Mouse (Mus musculus): ENCODE data around the gene Krt80.
"Not testable (repeated sequence)": the region's sequence is repeated elsewhere in the genome, so short reads cannot be mapped to it uniquely, and the experiment has no call there.

Krt80 gene

DNA sequence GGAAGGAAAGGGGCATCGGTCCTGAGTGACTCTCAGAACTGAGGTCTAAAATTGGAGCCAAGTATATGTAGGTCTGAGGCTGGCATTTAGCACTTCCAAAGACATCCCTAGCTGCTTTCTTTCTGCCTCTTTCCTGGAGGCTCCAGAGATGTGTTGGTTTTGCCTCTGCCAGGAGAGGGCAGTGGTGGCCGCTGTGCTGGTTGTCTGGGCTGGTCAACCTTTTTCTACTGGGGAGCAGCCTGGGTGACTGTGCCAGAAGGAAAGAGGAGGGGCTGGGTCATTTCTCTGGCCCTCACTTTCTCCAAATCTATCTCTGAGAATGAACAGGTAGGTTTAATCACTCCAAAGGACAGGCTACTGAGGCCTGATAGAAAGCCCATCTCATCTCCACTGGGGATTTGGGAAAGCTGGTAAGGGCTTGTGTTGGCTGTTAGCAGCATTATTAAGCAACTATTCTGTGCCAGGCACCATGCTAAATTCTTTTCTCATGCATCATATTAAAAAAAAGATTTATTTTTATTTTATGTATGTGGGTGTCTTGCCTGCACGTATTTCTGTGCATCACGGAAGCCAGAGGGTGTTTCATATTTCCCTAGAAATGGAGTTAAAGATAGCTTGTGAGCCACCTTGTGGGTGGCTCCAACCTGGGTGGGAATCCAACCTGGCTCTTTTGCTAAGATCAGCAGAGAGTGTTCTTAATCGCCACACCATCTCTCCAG, 28.0 kb downstream of the Krt80 start:
- DNase-seq (ENCODE audit: low read depth, low spot score), result no peak

DNA sequence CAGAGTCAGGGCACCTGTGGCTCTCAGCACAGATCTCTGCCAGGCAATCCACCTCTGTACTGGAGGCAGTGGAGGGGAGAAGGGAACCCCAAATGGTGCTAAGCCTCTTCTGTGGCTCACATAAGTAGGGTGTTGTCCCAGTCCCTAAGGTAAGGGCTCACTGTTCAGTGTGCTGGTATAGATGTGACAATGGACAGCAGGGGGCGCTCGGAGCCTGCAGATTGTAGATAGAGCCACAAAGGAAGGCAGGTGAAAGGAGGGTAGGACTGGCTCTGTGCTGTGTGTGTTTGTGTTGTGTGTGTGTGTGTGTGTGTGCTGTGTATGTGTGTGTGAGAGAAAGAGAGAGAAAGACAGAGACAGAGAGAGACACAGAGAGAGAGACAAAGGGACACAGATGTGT, 30.4 kb downstream of the Krt80 start:
- DNase-seq (ENCODE audit: low read depth, low spot score), result peak; percentile 50

DNA sequence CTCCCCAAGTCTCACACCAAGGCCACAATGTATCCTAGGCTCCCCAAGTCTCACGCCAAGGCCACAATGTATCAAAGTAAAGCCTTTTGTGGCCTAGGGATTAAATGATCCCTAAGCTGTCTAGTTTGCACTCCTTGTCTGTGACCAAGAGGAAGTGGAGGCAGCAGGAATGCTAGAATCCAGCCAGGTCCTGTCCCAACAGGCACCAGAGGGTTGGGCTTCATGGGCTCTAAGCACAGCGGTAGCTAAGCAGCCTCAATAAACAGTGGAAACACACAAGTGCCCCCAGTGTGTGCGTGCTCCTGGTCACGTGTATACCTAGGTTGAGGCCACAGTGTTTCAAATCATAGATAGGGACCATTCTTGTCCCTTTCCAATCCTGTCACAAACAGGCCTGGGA, 31.6 kb downstream of the Krt80 start:
- no peak for DNase-seq (ENCODE audit: low read depth, low spot score)

DNA sequence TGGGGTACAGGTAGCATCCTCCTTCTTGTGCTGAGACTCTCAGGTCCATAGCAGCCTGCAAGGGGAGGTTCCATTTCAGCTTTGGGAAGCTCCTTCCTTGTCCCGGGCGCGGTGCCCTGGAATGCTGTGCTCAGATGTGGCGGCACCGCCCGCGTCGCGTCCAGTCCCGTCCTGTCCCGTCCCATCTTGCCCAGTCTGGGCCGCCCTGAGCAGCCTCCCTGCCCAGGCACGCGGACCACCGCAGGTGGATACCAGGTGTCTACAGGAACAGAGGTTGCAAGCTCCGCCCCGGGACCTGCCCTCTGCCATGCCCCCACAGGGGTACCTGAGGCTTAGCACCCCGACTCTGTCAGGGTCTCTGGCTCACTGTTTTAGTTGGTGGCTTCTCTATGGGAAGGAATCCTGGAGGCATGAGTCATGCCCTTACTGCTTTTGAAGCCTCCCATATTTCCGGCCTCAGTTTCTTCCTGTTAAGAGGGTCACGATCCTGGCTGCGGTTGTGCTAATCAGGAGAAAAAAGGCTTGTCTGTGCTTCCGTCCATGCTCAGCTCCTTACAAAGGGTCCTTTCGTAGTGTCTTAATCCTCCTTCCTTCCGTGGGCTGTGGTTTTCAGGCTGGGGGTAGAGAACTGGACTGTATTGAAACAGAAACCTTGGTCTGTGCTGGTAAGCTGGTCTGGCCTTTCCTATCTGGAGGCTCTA, 33.3 kb downstream of the Krt80 start:
- no peak for DNase-seq (ENCODE audit: low read depth, low spot score)

DNA sequence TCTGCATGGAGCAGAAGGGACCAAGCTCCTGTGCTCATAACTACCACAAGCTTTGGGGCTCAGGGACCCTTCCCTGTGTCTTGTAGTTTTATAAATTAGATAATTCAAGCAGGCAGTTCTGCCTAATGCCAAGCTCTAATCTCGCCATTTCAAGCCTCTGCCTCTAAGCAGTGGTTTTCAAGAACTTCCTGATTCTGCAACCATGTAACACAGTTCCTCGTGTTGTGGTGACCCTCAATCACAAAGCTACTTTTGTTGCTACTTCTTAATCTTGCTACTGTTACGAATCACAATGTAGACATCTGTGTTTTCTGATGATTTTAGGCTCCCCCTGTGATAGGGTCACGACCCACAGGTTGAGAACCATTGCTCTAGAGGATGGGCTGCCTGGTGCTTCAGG, 36.3 kb downstream of the Krt80 start:
- no peak for DNase-seq (ENCODE audit: low read depth, low spot score)

DNA sequence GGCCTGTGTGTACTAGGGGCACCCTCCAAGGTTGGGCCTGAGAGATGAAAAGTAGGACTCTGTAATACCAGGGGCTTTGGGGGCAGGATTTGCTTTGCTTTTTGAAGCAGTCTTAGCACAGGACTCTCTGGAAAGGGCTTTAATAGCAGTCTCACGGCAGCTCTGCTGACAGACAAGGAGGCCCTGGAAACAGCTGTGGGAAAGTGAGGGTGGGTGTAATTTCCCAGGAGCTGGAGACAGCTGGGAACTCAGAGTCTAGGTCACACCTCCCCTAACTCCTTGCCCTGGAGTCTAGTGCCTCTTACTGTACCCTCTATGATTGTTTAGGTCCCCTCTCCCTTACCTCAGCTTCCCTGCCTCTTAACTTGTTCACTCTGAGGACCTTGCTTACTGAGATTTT, 36.8 kb downstream of the Krt80 start:
- no peak for DNase-seq (ENCODE audit: low read depth, low spot score)

DNA sequence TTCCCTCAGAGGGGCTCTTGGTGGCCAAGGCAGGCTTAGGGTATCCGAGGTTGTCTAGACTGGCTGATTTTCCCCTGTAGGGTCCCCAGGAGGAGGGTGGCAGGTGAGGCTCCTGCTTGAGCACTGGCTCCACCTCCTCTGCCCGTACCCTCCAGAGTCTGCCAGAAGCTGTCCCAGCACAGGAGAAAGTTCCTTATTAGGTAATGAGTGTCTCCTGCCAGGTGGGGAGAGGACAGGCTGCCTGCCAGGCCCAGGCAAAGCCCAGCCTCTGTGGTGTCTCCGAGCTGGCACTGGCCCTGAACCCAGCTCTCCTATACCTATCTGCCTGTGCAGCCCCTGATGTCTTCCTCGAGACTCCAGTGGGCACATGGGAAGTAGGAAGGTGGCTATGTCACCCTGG, 37.6 kb downstream of the Krt80 start:
- DNase-seq (ENCODE audit: low read depth, low spot score), result no peak

DNA sequence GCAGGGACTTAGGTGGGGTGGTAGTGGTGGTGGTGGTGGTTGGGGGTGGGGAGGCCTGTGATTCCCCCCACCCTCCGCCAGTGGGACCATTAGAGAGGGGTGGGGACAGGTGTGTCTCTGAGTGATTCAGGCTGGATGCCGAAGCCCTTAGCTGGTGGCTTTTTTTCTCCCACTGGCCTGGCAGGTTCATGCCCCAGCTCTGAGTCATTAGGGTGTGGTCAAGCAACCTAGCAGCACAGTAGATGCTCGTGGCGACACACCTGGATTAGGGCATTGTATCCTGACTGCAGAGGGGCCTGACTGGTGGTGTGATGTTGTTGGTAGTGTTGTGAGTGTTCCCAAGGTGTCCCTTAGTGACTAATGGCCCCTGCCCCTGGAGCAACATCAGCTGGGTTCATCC, 38.9 kb downstream of the Krt80 start:
- no peak for DNase-seq (ENCODE audit: low read depth, low spot score)

DNA sequence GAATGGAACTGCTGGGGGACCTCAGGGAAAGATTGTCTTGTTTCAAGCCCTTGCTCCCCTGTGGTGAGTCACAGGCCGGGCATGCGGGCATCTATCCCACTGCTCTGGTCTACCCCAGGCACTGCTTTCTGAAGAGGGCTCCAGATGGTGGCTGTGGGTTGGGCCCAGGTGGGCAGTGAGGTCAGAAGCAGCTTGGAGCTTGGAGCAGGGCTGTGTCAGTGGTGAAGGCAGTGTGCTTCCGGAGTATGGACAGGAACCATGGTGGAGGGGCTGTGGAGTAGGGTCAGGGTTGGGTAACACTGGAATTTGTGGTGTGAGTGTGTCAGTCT, 40.4 kb downstream of the Krt80 start:
- DNase-seq (ENCODE audit: low read depth, low spot score), result no peak

DNA sequence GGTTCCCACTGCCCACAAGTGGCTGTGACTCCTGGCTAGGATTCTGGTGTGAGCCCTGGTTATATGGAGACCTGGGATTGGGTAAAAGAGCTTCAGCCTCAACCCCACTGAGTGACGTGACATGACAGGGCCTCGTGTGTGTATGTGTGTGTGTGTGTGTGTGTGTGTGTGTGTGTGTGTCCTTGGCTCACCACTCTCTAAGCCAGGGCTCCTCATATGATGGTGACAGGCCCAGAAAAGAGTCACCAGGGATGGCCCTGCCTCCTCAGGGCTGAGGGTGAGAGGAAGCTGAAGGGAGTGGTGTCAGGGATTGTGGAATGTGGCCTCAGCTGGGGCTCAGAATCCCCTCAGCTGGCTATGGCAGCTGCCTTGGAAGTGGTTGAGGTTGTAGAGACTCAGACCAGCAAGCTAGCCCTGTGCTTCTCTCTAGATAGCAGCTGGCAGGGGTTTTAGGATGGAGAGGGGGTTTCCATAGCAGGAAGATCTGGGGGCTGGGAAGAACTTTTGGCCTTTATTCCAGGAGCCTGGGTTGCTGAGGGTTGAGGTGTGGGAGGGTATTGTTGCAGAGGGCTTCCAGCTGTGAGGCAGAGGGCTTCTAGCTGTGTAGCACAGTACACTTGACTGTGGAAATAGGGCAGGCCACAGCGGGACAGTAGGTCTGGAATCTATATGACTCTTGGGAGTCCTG, 40.9 kb downstream of the Krt80 start:
- no peak for DNase-seq (ENCODE audit: low read depth, low spot score)

DNA sequence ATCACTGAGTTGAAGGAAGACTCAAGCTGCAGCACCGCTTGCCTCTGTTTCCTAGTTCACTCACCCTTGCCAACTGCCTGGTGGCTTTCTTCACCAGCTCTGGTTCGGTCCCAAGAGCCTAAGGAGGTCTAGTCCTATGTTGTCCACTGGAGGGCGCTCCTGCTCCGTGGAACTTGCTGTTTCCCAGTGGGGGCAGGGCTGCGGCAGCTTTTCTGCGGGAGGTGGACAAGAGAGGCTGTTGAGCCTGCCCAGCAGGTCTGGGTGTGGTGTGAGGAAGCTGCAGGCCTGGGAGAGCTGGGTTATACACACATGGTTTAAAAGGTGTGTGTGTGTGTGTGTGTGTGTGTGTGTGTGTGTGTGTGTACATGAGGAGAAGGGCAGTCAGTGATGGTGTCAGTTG, 42.7 kb downstream of the Krt80 start:
- peak; percentile 34 for DNase-seq (ENCODE audit: low read depth, low spot score)

DNA sequence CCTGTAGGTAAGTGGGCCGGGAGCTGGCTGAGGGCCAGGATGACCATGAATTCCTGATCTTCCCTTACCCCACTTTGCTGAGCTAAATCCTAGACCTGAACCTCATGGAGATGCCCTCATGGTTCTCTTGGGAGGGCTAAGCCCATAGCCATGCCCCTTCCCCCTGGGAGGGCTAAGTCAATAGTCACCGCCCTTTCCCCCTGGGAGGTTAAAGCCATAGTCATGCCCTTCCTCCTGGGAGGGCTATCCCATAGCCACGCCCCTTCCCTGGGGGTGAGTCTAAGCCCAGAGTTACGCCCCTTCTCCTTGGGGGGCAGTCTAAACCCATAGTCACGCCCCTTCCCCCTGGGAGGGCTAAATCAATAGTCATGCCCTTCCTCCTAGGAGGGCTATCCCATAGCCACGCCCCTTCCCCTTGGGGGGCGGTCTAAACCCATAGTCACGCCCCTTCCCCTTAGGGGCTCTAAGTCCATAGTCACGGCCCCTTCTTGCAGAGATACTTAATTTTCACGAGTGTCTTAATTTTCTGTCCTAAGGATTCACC, 43.9 kb downstream of the Krt80 start:
- no peak for DNase-seq (ENCODE audit: low read depth, low spot score)

DNA sequence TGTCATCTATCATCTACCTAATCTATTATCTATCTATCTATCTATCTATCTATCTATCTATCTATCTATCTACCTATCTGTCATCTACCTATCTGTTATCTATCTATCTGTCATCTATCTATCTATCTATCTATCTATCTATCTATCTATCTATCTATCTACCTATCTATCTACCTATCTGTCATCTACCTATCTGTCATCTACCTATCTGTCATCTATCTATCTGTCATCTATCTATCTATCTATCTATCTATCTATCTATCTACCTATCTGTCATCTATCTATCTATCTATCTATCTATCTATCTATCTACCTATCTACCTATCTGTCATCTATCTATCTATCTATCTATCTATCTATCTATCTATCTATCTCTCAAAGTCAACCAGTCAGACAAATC, 45.6 kb downstream of the Krt80 start:
- DNase-seq (ENCODE audit: low read depth, low spot score), result not testable (repeated sequence)

DNA sequence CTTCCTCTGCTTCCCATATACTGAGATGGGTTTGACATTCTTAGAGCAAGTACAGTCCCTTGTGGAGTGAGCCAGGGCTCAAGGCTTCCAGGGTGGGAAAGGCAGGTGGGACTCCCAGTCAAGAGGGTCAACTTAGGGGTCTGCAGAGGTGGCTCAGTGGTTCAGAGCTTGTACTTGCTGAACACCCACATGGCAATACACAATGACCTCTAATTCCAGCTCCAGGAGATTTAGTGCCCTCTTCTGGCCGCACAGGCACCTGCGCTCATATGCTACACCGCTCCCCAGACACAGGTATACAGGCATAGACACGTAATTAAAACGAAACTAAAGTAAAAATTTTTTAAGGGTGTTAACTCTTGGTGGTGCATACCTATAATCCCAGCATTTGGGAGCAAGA, 46.5 kb downstream of the Krt80 start:
- no peak for DNase-seq (ENCODE audit: low read depth, low spot score)

DNA sequence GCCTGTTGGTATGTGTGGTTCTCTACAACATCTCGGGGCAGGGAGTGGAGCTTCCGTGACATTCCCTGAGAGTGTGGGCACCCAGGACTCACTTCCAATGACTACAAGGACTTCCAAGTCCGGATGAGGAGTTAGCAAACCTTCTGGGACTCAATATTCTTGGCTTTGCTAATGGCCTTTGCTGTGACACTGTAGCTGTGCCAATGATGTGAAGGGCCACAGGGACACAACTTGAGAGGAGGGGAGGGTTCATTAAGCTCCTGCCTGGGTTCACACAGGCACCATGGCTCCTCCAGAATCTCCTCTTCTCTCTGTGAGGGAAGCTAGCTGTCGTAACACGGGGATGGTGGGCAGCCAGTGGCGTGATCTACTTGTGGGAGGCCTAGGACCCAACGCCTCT, 47.3 kb downstream of the Krt80 start:
- DNase-seq (ENCODE audit: low read depth, low spot score), result no peak

DNA sequence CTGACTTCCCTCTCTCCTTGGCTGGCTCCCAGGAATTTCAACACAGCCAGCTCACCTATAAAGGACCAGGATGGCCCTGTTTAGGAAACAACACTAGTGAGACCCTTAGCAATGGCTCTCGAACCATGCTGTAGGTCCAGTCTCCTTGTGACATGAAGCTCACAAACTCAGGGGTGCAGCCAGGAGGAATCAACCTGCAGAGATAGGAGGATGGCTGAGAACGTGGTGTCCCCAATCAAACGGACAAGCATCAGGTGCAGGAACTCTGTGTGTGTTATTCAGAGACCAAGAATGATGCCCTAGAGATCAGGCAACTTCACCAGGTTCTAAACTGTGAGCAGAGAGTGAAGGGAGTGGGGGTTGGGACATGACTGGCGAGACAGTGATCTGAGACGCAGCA, 47.9 kb downstream of the Krt80 start:
- no peak for DNase-seq (ENCODE audit: low read depth, low spot score)

DNA sequence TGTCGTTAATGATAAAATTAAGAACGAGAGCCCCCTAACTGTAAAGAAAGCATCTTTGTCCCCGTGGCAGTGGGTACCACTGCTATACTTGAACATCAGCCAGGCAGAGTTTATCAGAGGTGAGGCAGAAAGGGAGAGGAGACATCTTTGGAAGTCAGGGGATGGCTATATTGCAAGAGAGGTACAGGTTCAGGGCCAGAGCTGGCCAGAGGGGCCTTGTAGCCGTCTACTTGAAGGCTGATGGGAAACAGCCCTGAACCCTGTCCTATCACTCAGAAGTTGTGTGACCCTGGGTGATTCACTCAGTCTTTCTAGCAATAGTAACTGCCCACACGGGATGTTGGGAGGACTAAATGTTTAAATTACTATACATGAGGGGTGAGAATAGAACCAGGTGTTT, 48.8 kb downstream of the Krt80 start:
- DNase-seq (ENCODE audit: low read depth, low spot score), result no peak

DNA sequence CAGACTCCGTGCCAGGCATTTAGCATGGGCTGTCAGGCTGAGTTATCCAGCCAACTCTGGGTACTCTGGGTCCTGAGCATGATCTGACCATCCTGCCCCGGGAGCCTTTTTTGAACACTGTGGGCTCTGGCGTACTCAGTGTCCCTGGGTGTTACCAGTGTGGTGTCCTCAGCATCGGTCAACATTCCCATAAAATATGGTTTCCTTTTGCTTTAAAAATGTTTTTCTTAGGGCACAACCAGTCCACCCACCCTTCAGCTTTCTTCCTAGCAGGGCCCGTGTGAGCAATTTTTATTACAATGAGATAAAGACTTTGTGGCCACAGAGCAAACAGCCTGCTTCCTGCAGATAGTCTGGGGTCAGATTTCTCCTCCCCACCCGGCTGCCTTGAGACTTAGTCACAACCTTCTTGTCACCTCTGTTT, 49.3 kb downstream of the Krt80 start:
- no peak for DNase-seq (ENCODE audit: low read depth, low spot score)

DNA sequence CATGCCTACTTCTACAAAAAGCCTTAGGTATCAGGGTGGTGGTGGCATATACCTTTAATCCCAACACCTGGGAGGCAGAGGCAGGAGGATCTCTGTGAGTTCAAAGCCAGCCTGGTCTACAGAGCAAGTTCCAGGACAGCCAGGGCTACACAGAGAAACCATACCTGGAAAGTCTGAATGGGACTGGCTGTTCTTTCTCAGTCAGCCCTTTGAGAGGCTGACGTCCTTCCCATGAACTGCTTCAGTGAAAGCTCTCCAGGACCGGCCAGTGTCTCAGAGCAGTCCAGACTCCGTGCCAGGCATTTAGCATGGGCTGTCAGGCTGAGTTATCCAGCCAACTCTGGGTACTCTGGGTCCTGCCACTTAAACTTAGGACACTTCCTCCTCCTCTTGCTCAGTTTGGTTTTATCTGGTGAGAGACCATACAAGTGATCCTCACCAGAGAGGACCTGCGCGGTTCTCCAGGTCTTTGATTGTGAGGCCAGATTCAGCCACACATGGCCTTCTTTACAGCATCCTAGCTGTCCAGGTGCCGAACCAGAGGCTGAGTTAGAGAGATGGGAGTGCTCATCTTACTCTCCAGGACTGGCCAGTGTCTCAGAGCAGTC, 49.8 kb downstream of the Krt80 start:
- no peak for DNase-seq (ENCODE audit: low read depth, low spot score)

DNA sequence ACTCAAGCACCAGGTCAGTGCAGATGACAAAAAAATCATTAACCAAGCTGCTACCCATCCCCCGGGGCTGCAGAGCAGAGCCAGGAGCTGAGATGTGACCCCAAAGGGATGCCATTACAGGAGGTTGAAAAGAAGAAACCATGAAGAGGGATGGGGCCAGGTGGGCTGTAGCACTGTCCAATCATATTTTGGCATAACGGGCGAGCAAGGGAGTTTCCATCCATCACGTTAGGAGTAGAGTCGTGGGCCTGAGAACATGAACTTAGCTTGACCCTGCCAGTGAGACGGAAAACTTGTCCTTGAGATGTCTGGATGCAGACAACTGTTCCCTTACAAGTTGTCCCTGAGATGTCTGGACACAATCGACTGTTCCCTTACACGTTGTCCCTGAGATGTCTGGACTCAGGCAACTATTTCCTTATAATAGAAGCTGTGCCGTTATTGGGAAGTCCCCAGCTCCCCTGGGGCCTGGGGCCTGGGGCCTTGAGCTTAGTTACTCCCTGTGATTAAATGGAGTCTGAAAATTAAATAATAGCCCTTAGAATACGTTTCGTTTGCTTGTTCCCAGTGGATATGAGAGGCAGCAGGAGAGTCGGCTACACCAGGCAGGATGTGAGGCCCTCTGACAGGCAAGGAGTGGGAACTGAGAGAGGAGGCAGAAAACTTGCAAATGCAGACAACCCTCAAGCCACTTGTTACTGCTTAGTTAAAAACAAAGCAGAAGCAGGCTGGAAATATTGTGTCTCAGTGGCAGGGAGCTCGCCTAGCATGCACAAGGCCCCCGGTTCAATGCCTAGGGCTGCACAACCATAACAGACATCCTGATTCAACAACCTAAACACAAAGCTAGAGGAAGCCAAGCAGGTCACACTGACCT, 50.8 kb downstream of the Krt80 start:
- no peak for DNase-seq (ENCODE audit: low read depth, low spot score)

DNA sequence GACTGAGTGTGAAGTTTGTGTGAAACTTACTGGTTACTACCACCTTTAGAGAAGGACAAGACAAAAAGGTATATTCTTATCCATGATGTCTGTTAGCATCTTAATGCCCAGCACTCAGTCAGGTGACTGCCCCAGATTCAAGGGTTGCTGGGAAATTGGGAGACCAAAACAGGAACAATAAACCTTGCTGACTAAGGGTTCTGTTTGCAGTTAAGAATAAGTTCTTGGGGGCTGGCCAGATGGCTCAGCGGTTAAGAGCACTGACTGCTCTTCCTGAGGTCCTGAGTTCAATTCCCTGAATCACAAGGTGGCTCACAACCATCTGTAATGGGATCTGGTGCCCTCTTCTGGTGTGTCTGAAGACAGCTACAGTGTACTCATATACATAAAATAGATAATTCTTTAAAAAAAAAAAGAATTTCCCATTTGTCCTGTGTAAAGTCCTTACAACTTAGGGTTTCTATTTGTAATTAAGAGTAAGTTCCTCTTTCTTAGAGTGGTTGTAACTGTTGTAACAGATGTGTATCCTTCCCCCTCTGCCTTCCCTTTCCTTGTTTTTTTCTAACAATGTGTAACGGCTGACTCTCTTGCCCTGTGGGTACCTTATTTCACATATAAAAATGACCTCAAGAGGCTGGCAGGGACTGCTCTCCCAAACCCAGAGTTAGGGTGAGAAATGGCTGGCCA, 52.0 kb downstream of the Krt80 start:
- no peak for DNase-seq (ENCODE audit: low read depth, low spot score)
